Mouse (Mus musculus): ENCODE data around the gene Zswim8. TPM values are rescaled to one million over a fixed set of nuclear protein-coding genes. Genes with fewer than 3 reads are reported as not detected.
"Not testable (repeated sequence)": the region's sequence is repeated elsewhere in the genome, so short reads cannot be mapped to it uniquely, and the experiment has no call there.

The Zswim8 gene
- polyA plus RNA-seq, 1 experiment from 2014 or later = 4.6 TPM

GRCm38 (mm10) chr14:20694185-20694883, 13.0 kb upstream of the Zswim8 start:
- H3K36me3 ChIP-seq = peaks cover 67% of the 10 kb centered on the region

GRCm38 (mm10) chr14:20694884-20695760, 12.2 kb upstream of the Zswim8 start, which contains the start of gene Fut11:
Fut11 (plus strand) TSS chr14:20694968.
- Histone ChIP-seq H3K9me3 (replicated peaks) (no peaks in the 10 kb centered on the region), H3K4me3 (replicated peaks) (peak within 1 kb of the TSS; percentile 95), H3K9ac (peak within 1 kb of the TSS; percentile 94), H3K4me2 (peak within 1 kb of the TSS; percentile 87), H3K36me3 (peaks cover 61% of the 10 kb centered on the region), H3K27me3 (no peaks in the 10 kb centered on the region), H3K4me1 (replicated peaks) (peaks cover 61% of the 10 kb centered on the region), H3K27ac (peak within 1 kb of the TSS; percentile 93)
- peak; percentile 85 for ATAC-seq (ENCODE audit: low read depth)
- peak; percentile 79 for DNase-seq
- under 1% methylated on average over 111 of the region's 111 CpGs for WGBS (ENCODE audit: insufficient replicate concordance)

More at GRCm38 (mm10) chr14:20694185-20694883, 13.0 kb upstream of the Zswim8 start:
- WGBS (ENCODE audit: insufficient replicate concordance) = 43% methylated on average over 13 of the region's 13 CpGs
- Histone ChIP-seq H3K4me1 (replicated peaks) (peaks cover 53% of the 10 kb centered on the region), H3K27ac (peak overlapping the region; percentile 93), H3K4me3 (replicated peaks) (peak overlapping the region; percentile 95), H3K4me2 (peak overlapping the region; percentile 87), H3K27me3 (no peaks in the 10 kb centered on the region), H3K9ac (peak overlapping the region; percentile 94), H3K9me3 (replicated peaks) (no peaks in the 10 kb centered on the region)
- peak; percentile 32 for ATAC-seq (ENCODE audit: low read depth)
- DNase-seq = peak; percentile 17

GRCm38 (mm10) chr14:20695761-20696520, 11.4 kb upstream of the Zswim8 start:
- peaks cover 68% of the 10 kb centered on the region for H3K4me1 ChIP-seq (replicated peaks)
- peak overlapping the region; percentile 95 for H3K4me3 ChIP-seq (replicated peaks)
- no peaks in the 10 kb centered on the region for H3K27me3 ChIP-seq
- peak overlapping the region; percentile 93 for H3K27ac ChIP-seq
- peak overlapping the region; percentile 87 for H3K4me2 ChIP-seq
- peaks cover 59% of the 10 kb centered on the region for H3K36me3 ChIP-seq
- no peaks in the 10 kb centered on the region for H3K9me3 ChIP-seq (replicated peaks)
- 21% methylated on average over 27 of the region's 27 CpGs for WGBS (ENCODE audit: insufficient replicate concordance)
- ATAC-seq (ENCODE audit: low read depth) (no peak; the same call in 1 of the 2 replicates), DNase-seq (no peak)
- peak overlapping the region; percentile 94 for H3K9ac ChIP-seq

- peaks cover 48% of the 10 kb centered on the region for H3K36me3 ChIP-seq
- H3K4me3 ChIP-seq (replicated peaks) = peak overlapping the region; percentile 95
- ATAC-seq (ENCODE audit: low read depth) (no peak), DNase-seq (peak; percentile 29)
- peaks cover 79% of the 10 kb centered on the region for H3K4me1 ChIP-seq (replicated peaks)
- WGBS (ENCODE audit: insufficient replicate concordance) = 50% methylated on average over 1 of the region's 1 CpGs
- no peaks in the 10 kb centered on the region for H3K27me3 ChIP-seq
- H3K27ac ChIP-seq = no peak overlapping the region
- H3K9me3 ChIP-seq (replicated peaks) = no peaks in the 10 kb centered on the region
- H3K9ac ChIP-seq = peak overlapping the region; percentile 94; the same call in 1 of the 2 replicates
- peak overlapping the region; percentile 87 for H3K4me2 ChIP-seq
Measured at GRCm38 (mm10) chr14:20696986-20697385, 10.4 kb upstream of the Zswim8 start.

- Histone ChIP-seq H3K9ac (no peak overlapping the region), H3K4me1 (replicated peaks) (peaks cover 83% of the 10 kb centered on the region), H3K27me3 (no peaks in the 10 kb centered on the region), H3K36me3 (peaks cover 33% of the 10 kb centered on the region), H3K9me3 (replicated peaks) (no peaks in the 10 kb centered on the region), H3K27ac (0 out of 2 replicates have a peak overlapping the region, but pooled peaks have one; percentile 11), H3K4me3 (replicated peaks) (no peak overlapping the region), H3K4me2 (peak overlapping the region; percentile 87; the same call in 1 of the 2 replicates)
- DNase-seq (no peak), ATAC-seq (ENCODE audit: low read depth) (no peak)
- WGBS (ENCODE audit: insufficient replicate concordance) = 43% methylated on average over 2 of the region's 2 CpGs
Measured at GRCm38 (mm10) chr14:20698515-20698914, 8.8 kb upstream of the Zswim8 start.

- ATAC-seq (ENCODE audit: low read depth) (no peak), DNase-seq (no peak)
- H3K4me1 ChIP-seq (replicated peaks) = peaks cover 81% of the 10 kb centered on the region
- H3K9me3 ChIP-seq (replicated peaks) = no peaks in the 10 kb centered on the region
- WGBS (ENCODE audit: insufficient replicate concordance) = 87% methylated on average over 3 of the region's 3 CpGs
- no peak overlapping the region for H3K27ac ChIP-seq
- H3K9ac ChIP-seq = no peak overlapping the region
- peaks cover 37% of the 10 kb centered on the region for H3K36me3 ChIP-seq
- no peak overlapping the region for H3K4me3 ChIP-seq (replicated peaks)
- no peak overlapping the region for H3K4me2 ChIP-seq
- H3K27me3 ChIP-seq = no peaks in the 10 kb centered on the region
Measured at GRCm38 (mm10) chr14:20700362-20700761, 7.0 kb upstream of the Zswim8 start.

GRCm38 (mm10) chr14:20701554-20701953, 5.8 kb upstream of the Zswim8 start:
- H3K9ac ChIP-seq = peak overlapping the region; percentile 88
- peak overlapping the region; percentile 78 for H3K4me2 ChIP-seq
- peaks cover 75% of the 10 kb centered on the region for H3K4me1 ChIP-seq (replicated peaks)
- no peak for ATAC-seq (ENCODE audit: low read depth)
- no peaks in the 10 kb centered on the region for H3K27me3 ChIP-seq
- WGBS (ENCODE audit: insufficient replicate concordance) = 70% methylated on average over 8 of the region's 8 CpGs
- H3K4me3 ChIP-seq (replicated peaks) = peak overlapping the region; percentile 93
- DNase-seq = no peak
- H3K9me3 ChIP-seq (replicated peaks) = no peaks in the 10 kb centered on the region
- peak overlapping the region; percentile 93; the same call in 1 of the 2 replicates for H3K27ac ChIP-seq
- peaks cover 40% of the 10 kb centered on the region for H3K36me3 ChIP-seq

GRCm38 (mm10) chr14:20702096-20702740, 5.1 kb upstream of the Zswim8 start:
- peaks cover 74% of the 10 kb centered on the region for H3K4me1 ChIP-seq (replicated peaks)
- peak; percentile 22; the same call in 1 of the 2 replicates for ATAC-seq (ENCODE audit: low read depth)
- no peak for DNase-seq

GRCm38 (mm10) chr14:20702741-20703381, 4.5 kb upstream of the Zswim8 start, which contains the start of gene Chchd1:
Chchd1 (plus strand) TSS chr14:20703006.
- Histone ChIP-seq H3K4me2 (peak within 1 kb of the TSS; percentile 78), H3K4me1 (replicated peaks) (peaks cover 71% of the 10 kb centered on the region), H3K27me3 (no peaks in the 10 kb centered on the region), H3K9me3 (replicated peaks) (no peaks in the 10 kb centered on the region), H3K9ac (peak within 1 kb of the TSS; percentile 88), H3K27ac (peak within 1 kb of the TSS; percentile 93), H3K4me3 (replicated peaks) (peak within 1 kb of the TSS; percentile 93), H3K36me3 (peaks cover 39% of the 10 kb centered on the region)
- peak; percentile 81 for DNase-seq
- WGBS (ENCODE audit: insufficient replicate concordance) = under 1% methylated on average over 61 of the region's 61 CpGs
- ATAC-seq (ENCODE audit: low read depth) = peak; percentile 81

More at GRCm38 (mm10) chr14:20702096-20702740, 5.1 kb upstream of the Zswim8 start:
- Histone ChIP-seq H3K27me3 (no peaks in the 10 kb centered on the region), H3K9me3 (replicated peaks) (no peaks in the 10 kb centered on the region), H3K4me3 (replicated peaks) (peak overlapping the region; percentile 93), H3K27ac (peak overlapping the region; percentile 93), H3K9ac (peak overlapping the region; percentile 88), H3K4me2 (peak overlapping the region; percentile 78), H3K36me3 (peaks cover 40% of the 10 kb centered on the region)
- WGBS (ENCODE audit: insufficient replicate concordance) = 10% methylated on average over 15 of the region's 15 CpGs

- peak overlapping the region; percentile 78 for H3K4me2 ChIP-seq
- H3K4me1 ChIP-seq (replicated peaks) = peaks cover 71% of the 10 kb centered on the region
- WGBS (ENCODE audit: insufficient replicate concordance) = 5% methylated on average over 8 of the region's 8 CpGs
- H3K27me3 ChIP-seq; DNase-seq; H3K9me3 ChIP-seq (replicated peaks); ATAC-seq (ENCODE audit: low read depth): not testable (repeated sequence)
- peak overlapping the region; percentile 88 for H3K9ac ChIP-seq
- H3K4me3 ChIP-seq (replicated peaks) = peak overlapping the region; percentile 93
- H3K27ac ChIP-seq = peak overlapping the region; percentile 93
- H3K36me3 ChIP-seq = peaks cover 33% of the 10 kb centered on the region
Measured at GRCm38 (mm10) chr14:20703461-20703860, 3.9 kb upstream of the Zswim8 start.
